Mouse (Mus musculus): ENCODE measurements at regions not wholly inside any gene's neighbourhood (a gene's known extent, or its start where the extent isn't known, plus 50 kb on each side); places are given as distances from the start of the nearest gene placed in this dataset. TPM values are rescaled to one million over a fixed set of nuclear protein-coding genes. Genes with fewer than 3 reads are reported as not detected.

DNA sequence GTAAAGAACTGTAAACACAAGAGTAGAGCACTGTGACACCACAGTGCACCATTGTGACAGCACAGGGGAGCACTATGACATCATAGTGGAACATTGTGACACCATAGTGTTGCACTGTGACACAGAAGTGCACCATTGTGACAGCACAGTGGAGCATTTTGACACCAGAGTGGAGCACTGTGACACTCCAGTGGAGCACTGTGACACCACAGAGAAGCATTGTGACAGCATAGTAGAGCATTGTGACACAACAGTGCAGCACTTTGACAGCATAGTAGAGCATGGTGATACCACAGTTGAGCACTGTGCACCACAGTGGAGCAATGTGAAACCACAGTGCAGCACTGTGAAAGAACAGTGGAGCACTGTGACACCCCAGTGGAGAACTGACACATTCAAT is 2750.4 kb upstream of the Gm8797 start:
- H3K4me2 ChIP-seq = no peak overlapping the region
- no peaks in the 10 kb centered on the region for H3K4me1 ChIP-seq (replicated peaks)
- no peak overlapping the region for H3K9ac ChIP-seq
- H3K27ac ChIP-seq = no peak overlapping the region
- H3K4me3 ChIP-seq = no peak overlapping the region
- ATAC-seq (replicated peaks; ENCODE audit: insufficient number of reproducible peaks, insufficient read depth, low FRiP score, low read depth) = 0 out of 2 replicates have a peak, but pooled peaks have one; percentile 36
- no peaks in the 10 kb centered on the region for H3K27me3 ChIP-seq
- H3K36me3 ChIP-seq = no peaks in the 10 kb centered on the region
- H3K9me3 ChIP-seq (replicated peaks) = peaks cover 27% of the 10 kb centered on the region; the same call in 1 of the 2 replicates

- no peak overlapping the region for H3K9ac ChIP-seq
- no peaks in the 10 kb centered on the region for H3K27me3 ChIP-seq
- no peak overlapping the region for H3K4me3 ChIP-seq
- H3K9me3 ChIP-seq (replicated peaks) = peaks cover 27% of the 10 kb centered on the region; the same call in 1 of the 2 replicates
- H3K4me2 ChIP-seq = no peak overlapping the region
- 57% methylated on average over 4 of the region's 4 CpGs for whole genome bisulfite sequencing
- H3K4me1 ChIP-seq (replicated peaks) = no peaks in the 10 kb centered on the region
- no peak overlapping the region for H3K27ac ChIP-seq
- no peak for ATAC-seq (replicated peaks; ENCODE audit: insufficient number of reproducible peaks, insufficient read depth, low FRiP score, low read depth)
- H3K36me3 ChIP-seq = no peaks in the 10 kb centered on the region
Observed at GRCm38 (mm10) chr3:3001224-3001623, 2749.4 kb upstream of the Gm8797 start.

GRCm38 (mm10) chr3:3001639-3002038 is 2749.0 kb upstream of the Gm8797 start:
- Histone ChIP-seq H3K9me3 (replicated peaks) (peaks cover 28% of the 10 kb centered on the region), H3K4me1 (replicated peaks) (no peaks in the 10 kb centered on the region)
- no peak; the same call in 1 of the 2 replicates for ATAC-seq (replicated peaks; ENCODE audit: insufficient number of reproducible peaks, insufficient read depth, low FRiP score, low read depth)

GRCm38 (mm10) chr3:3003425-3003824 is 2747.2 kb upstream of the Gm8797 start:
- H3K4me1 ChIP-seq (replicated peaks) = no peaks in the 10 kb centered on the region
- no peak overlapping the region for H3K27ac ChIP-seq
- no peak for ATAC-seq (replicated peaks; ENCODE audit: insufficient number of reproducible peaks, insufficient read depth, low FRiP score, low read depth)
- no peaks in the 10 kb centered on the region for H3K27me3 ChIP-seq
- WGBS = 75% methylated on average over 1 of the region's 1 CpGs
- H3K9ac ChIP-seq = no peak overlapping the region
- H3K4me2 ChIP-seq = no peak overlapping the region
- no peak overlapping the region for H3K4me3 ChIP-seq
- H3K9me3 ChIP-seq (replicated peaks) = peaks cover 38% of the 10 kb centered on the region
- no peaks in the 10 kb centered on the region for H3K36me3 ChIP-seq

More at GRCm38 (mm10) chr3:3001639-3002038, 2749.0 kb upstream of the Gm8797 start:
- Histone ChIP-seq H3K36me3 (no peaks in the 10 kb centered on the region), H3K4me2 (no peak overlapping the region), H3K4me3 (no peak overlapping the region), H3K27me3 (no peaks in the 10 kb centered on the region), H3K9ac (no peak overlapping the region), H3K27ac (no peak overlapping the region)

DNA sequence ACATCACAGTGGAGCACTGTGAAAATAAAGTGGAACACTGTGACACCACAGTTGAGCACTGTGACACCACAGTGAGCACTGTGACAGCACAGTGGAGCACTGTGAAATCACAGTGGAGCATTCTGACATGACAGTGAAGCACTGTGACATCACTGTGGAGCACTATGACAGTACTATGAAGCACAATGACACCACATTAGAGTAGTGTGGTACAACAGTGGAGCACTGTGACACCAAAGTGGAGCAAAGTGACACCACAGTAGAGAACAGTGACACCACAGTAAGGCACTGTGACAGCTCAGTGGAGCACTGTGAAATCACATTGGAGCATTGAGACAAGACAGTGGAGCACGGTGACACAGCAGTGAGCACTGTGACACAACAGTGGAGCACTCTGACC is 2739.5 kb upstream of the Gm8797 start:
- WGBS = 62% methylated on average over 1 of the region's 1 CpGs
- Histone ChIP-seq H3K9ac (no peak overlapping the region), H3K4me1 (replicated peaks) (no peaks in the 10 kb centered on the region), H3K27ac (no peak overlapping the region), H3K36me3 (no peaks in the 10 kb centered on the region), H3K4me3 (no peak overlapping the region), H3K27me3 (no peaks in the 10 kb centered on the region), H3K4me2 (no peak overlapping the region), H3K9me3 (replicated peaks) (peaks cover 37% of the 10 kb centered on the region)
- no peak for ATAC-seq (replicated peaks; ENCODE audit: insufficient number of reproducible peaks, insufficient read depth, low FRiP score, low read depth)

GRCm38 (mm10) chr3:3012951-3013350 is 2737.7 kb upstream of the Gm8797 start:
- H3K9ac ChIP-seq = no peak overlapping the region
- no peak for ATAC-seq (replicated peaks; ENCODE audit: insufficient number of reproducible peaks, insufficient read depth, low FRiP score, low read depth)
- H3K27me3 ChIP-seq = no peaks in the 10 kb centered on the region
- peaks cover 33% of the 10 kb centered on the region for H3K9me3 ChIP-seq (replicated peaks)
- H3K4me1 ChIP-seq (replicated peaks) = no peaks in the 10 kb centered on the region
- H3K36me3 ChIP-seq = no peaks in the 10 kb centered on the region
- H3K4me2 ChIP-seq = no peak overlapping the region
- H3K4me3 ChIP-seq = no peak overlapping the region
- WGBS = 71% methylated on average over 5 of the region's 5 CpGs
- no peak overlapping the region for H3K27ac ChIP-seq

DNA sequence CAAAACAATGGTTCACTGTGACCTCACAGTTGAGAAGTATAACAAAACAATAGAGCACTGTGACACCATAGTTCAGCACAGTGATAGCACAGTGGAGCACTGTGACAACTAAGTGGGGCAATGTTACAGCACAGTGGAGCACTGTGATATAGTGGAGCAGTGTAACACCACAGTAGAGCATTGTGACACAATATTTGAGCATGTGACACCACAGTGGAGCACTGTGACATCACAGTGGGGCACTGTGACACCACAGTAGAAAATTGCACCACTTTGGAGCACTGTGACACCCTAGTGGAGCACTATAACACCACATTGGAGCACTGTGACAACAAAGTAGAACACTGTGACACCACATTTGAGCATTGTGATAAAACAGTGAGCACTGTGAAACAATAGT is 2735.6 kb upstream of the Gm8797 start:
- Histone ChIP-seq H3K4me2 (no peak overlapping the region), H3K27me3 (no peaks in the 10 kb centered on the region), H3K9me3 (replicated peaks) (peaks cover 29% of the 10 kb centered on the region), H3K27ac (no peak overlapping the region), H3K36me3 (no peaks in the 10 kb centered on the region), H3K4me3 (no peak overlapping the region), H3K4me1 (replicated peaks) (no peaks in the 10 kb centered on the region), H3K9ac (no peak overlapping the region)
- ATAC-seq (replicated peaks; ENCODE audit: insufficient number of reproducible peaks, insufficient read depth, low FRiP score, low read depth) = no peak

DNA sequence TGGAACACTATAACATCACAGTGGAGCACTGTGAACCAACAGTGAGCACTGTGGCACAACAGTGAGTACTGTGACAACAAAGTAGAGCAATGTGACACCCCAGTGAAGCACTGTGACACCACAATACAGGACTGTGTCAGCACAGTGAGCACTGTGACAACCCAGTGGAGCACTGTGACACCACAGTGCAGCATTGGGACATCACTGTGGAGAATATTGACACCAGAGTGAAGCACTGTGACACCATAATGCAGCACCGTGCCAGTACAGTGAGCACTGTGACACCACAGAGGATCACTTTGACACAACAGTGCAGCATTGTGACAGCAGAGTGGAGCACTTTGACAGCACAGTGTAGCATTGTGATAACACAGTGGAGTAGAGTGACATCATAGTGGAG is 2734.0 kb upstream of the Gm8797 start:
- Histone ChIP-seq H3K27ac (no peak overlapping the region), H3K9ac (no peak overlapping the region), H3K4me3 (no peak overlapping the region), H3K36me3 (no peaks in the 10 kb centered on the region), H3K9me3 (replicated peaks) (peaks cover 32% of the 10 kb centered on the region), H3K4me2 (no peak overlapping the region), H3K4me1 (replicated peaks) (no peaks in the 10 kb centered on the region), H3K27me3 (no peaks in the 10 kb centered on the region)
- 80% methylated on average over 1 of the region's 1 CpGs for WGBS
- no peak for ATAC-seq (replicated peaks; ENCODE audit: insufficient number of reproducible peaks, insufficient read depth, low FRiP score, low read depth)

GRCm38 (mm10) chr3:3032793-3033192 is 2717.8 kb upstream of the Gm8797 start:
- Histone ChIP-seq H3K9me3 (replicated peaks) (peaks cover 22% of the 10 kb centered on the region; the same call in 1 of the 2 replicates), H3K4me3 (no peak overlapping the region), H3K36me3 (no peaks in the 10 kb centered on the region), H3K4me2 (no peak overlapping the region), H3K9ac (no peak overlapping the region), H3K4me1 (replicated peaks) (no peaks in the 10 kb centered on the region), H3K27ac (no peak overlapping the region), H3K27me3 (no peaks in the 10 kb centered on the region)
- 79% methylated on average over 2 of the region's 2 CpGs for WGBS
- ATAC-seq (replicated peaks; ENCODE audit: insufficient number of reproducible peaks, insufficient read depth, low FRiP score, low read depth) = no peak

Small RNA genes in the stretch of these regions (microRNA-seq; reads per million reads assigned to microRNA genes)
- gene Gm27460 = not detected
- not detected for gene Gm28002

Measured in heart, embryonic 15.5 days (tissue).